Mouse (Mus musculus): Measurements from ENCODE around the gene Ccser1. TPM values are rescaled to one million over a fixed set of nuclear protein-coding genes. Genes with fewer than 3 reads are reported as not detected.

Ccser1 gene
- polyA plus RNA-seq, 1 experiment from 2014 or later = 6.2 TPM

DNA sequence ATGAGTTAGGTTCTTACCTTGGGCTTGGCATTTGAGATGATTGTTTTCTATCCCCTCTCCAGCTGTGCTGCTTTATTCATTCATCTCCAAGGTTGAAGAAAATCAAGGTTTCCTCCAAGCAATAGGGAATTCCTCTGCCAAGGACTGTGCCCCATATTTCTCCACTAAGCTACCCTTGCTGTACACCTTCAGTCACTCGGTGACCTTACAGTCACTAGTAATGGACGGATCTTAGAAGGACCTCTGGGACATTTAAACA lies 251.5 kb downstream of the Ccser1 start:
- Histone ChIP-seq H3K36me3 (no peaks in the 10 kb centered on the region), H3K27ac (peak overlapping the region; percentile 75; the same call in 1 of the 2 replicates), H3K27me3 (ENCODE audit: insufficient read depth, poor library complexity, severe bottlenecking) (no peaks in the 10 kb centered on the region), H3K4me3 (no peak overlapping the region), H3K4me1 (replicated peaks) (peaks cover 26% of the 10 kb centered on the region), H3K9me3 (no peaks in the 10 kb centered on the region)
- DNase-seq (ENCODE audit: low spot score) = no peak
- WGBS = 66% methylated on average over 2 of the region's 2 CpGs

- peak; percentile 2 for DNase-seq (ENCODE audit: low spot score)
- WGBS = 57% methylated on average over 3 of the region's 3 CpGs
Observed at GRCm38 (mm10) chr6:61432167-61432566, 252.0 kb downstream of the Ccser1 start.

DNA sequence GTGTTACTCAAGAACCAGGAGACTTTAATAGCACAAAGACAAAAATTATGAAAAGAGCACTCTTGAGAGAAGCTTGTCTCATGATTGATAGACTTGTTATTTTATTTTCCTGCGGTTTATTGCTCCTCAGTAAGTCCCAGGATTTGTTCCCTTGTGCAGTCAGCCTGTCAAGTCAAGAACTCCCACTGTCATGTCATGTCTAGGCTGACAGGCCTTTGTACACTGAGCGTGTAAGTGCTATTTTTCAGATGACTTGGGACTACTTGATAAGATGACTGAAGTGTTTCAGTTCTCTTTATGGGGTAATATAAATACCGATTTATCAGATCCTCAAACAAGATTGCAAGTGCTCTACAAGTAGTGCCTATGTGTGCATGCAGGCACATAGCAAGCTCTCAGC lies 252.6 kb downstream of the Ccser1 start:
- WGBS = 58% methylated on average over 3 of the region's 3 CpGs

More at GRCm38 (mm10) chr6:61432167-61432566, 252.0 kb downstream of the Ccser1 start:
- Histone ChIP-seq H3K4me3 (no peak overlapping the region), H3K4me1 (replicated peaks) (peaks cover 26% of the 10 kb centered on the region), H3K27me3 (ENCODE audit: insufficient read depth, poor library complexity, severe bottlenecking) (no peaks in the 10 kb centered on the region), H3K9me3 (no peaks in the 10 kb centered on the region), H3K27ac (no peak overlapping the region), H3K36me3 (no peaks in the 10 kb centered on the region)

DNA sequence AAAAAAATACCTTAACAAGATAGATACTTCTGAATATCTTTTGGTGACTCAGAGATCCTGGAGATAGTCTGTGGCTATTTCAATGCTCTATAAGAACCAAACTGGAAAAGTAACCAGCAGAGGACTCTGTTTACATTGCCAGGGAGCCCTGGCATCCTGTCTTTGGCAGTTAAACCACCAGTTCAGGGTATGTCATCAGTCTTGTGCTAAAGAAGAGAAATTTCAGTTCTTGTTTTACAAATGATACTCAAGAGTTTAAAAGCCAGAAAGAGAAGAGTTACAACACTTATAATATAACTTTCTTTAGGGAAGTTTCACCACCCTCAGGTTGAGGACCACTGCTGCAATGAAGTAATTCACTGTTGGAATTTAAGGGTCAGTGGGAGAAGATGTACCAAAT lies 258.0 kb downstream of the Ccser1 start:
- Histone ChIP-seq H3K36me3 (no peaks in the 10 kb centered on the region), H3K4me3 (no peak overlapping the region), H3K4me1 (replicated peaks) (no peaks in the 10 kb centered on the region), H3K27me3 (ENCODE audit: insufficient read depth, poor library complexity, severe bottlenecking) (no peaks in the 10 kb centered on the region), H3K27ac (no peak overlapping the region), H3K9me3 (no peaks in the 10 kb centered on the region)
- no peak for DNase-seq (ENCODE audit: low spot score)

More for the DNA sequence above, 252.6 kb downstream of the Ccser1 start:
- Histone ChIP-seq H3K36me3 (no peaks in the 10 kb centered on the region), H3K9me3 (no peaks in the 10 kb centered on the region), H3K27me3 (ENCODE audit: insufficient read depth, poor library complexity, severe bottlenecking) (no peaks in the 10 kb centered on the region), H3K27ac (no peak overlapping the region), H3K4me1 (replicated peaks) (peaks cover 26% of the 10 kb centered on the region), H3K4me3 (no peak overlapping the region)
- no peak for DNase-seq (ENCODE audit: low spot score)

- Histone ChIP-seq H3K4me1 (replicated peaks) (no peaks in the 10 kb centered on the region), H3K27ac (no peak overlapping the region), H3K9me3 (no peaks in the 10 kb centered on the region), H3K27me3 (ENCODE audit: insufficient read depth, poor library complexity, severe bottlenecking) (no peaks in the 10 kb centered on the region), H3K4me3 (no peak overlapping the region), H3K36me3 (no peaks in the 10 kb centered on the region)
- DNase-seq (ENCODE audit: low spot score) = no peak
- WGBS = 93% methylated on average over 2 of the region's 2 CpGs
Observed at GRCm38 (mm10) chr6:61471371-61472152, 291.4 kb downstream of the Ccser1 start.

DNA sequence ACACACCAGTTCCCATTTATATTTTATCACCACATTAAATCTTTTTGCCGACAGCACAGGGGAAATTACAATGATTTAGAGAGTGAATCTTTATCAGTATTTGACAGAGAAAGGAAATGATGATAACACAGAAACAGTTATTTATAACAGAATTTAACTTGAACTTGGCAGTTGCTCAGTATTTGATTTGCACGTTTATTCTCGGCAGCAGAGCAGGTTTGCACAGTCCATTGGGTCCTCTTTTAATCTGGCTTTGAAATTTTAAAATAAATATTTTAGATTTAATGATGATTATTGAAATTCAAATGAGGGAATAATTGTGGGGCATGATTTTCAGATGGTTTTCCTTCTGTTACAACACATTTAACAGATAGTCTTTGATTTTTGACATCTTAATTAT lies 305.2 kb downstream of the Ccser1 start:
- Histone ChIP-seq H3K4me3 (no peak overlapping the region), H3K27me3 (ENCODE audit: insufficient read depth, poor library complexity, severe bottlenecking) (no peaks in the 10 kb centered on the region), H3K4me1 (replicated peaks) (no peaks in the 10 kb centered on the region), H3K27ac (no peak overlapping the region), H3K9me3 (0 out of 2 replicates have a peak, but pooled peaks cover 3% of the 10 kb centered on the region), H3K36me3 (no peaks in the 10 kb centered on the region)
- DNase-seq (ENCODE audit: low spot score) = no peak
- 92% methylated on average over 3 of the region's 3 CpGs for WGBS

- Histone ChIP-seq H3K27ac (no peak overlapping the region), H3K9me3 (no peaks in the 10 kb centered on the region), H3K27me3 (ENCODE audit: insufficient read depth, poor library complexity, severe bottlenecking) (no peaks in the 10 kb centered on the region), H3K4me3 (no peak overlapping the region), H3K4me1 (replicated peaks) (no peaks in the 10 kb centered on the region; the same call in 1 of the 2 replicates), H3K36me3 (no peaks in the 10 kb centered on the region)
- 70% methylated on average over 4 of the region's 4 CpGs for WGBS
- no peak for DNase-seq (ENCODE audit: low spot score)
Observed at GRCm38 (mm10) chr6:61491979-61492821, 312.1 kb downstream of the Ccser1 start.

DNA sequence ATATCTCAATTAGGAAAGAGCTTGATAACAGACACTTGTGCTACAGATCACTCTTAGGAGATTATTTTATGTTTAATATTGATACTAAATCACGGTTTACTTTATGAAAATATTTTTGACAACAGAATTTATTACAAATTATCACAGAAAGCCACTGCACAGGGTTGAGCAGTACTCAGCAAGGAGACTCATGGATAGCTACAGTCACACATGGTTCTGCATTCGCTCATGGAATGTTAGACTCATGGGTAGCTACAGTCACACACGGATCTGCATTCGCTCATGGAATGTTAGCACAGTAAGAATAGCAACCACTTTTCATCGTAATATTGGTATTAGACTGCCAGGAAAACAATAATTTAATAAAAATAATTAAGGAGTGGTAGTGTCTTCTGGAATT lies 313.3 kb downstream of the Ccser1 start:
- WGBS = 89% methylated on average over 5 of the region's 5 CpGs
- no peak overlapping the region for H3K27ac ChIP-seq
- no peaks in the 10 kb centered on the region for H3K27me3 ChIP-seq (ENCODE audit: insufficient read depth, poor library complexity, severe bottlenecking)
- no peaks in the 10 kb centered on the region for H3K36me3 ChIP-seq
- H3K4me3 ChIP-seq = no peak overlapping the region
- no peaks in the 10 kb centered on the region for H3K9me3 ChIP-seq
- no peak for DNase-seq (ENCODE audit: low spot score)
- no peaks in the 10 kb centered on the region; the same call in 1 of the 2 replicates for H3K4me1 ChIP-seq (replicated peaks)

DNA sequence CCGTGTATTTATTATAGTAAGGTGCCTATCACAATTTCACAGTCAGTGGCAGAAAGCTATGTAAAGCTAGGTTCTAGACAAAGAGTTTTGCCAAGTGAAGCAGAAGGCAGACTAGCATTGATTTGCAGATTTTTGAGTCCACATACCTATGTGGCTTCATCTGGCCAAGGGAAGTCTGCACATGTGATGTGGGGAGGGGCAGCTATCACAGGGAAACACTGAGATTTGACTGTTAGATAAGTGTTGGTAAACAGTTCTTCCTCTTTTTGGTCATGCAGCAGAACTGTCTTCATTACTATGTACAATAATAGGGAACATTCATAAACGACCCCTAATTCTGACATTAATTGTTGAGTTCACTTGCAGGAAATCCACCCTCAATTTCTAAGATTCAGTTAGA lies 335.2 kb downstream of the Ccser1 start:
- Histone ChIP-seq H3K27ac (no peak overlapping the region), H3K4me1 (replicated peaks) (no peaks in the 10 kb centered on the region), H3K4me3 (no peak overlapping the region), H3K27me3 (ENCODE audit: insufficient read depth, poor library complexity, severe bottlenecking) (no peaks in the 10 kb centered on the region), H3K9me3 (no peaks in the 10 kb centered on the region), H3K36me3 (no peaks in the 10 kb centered on the region)
- no peak for DNase-seq (ENCODE audit: low spot score)
- 78% methylated on average over 2 of the region's 2 CpGs for WGBS

DNA sequence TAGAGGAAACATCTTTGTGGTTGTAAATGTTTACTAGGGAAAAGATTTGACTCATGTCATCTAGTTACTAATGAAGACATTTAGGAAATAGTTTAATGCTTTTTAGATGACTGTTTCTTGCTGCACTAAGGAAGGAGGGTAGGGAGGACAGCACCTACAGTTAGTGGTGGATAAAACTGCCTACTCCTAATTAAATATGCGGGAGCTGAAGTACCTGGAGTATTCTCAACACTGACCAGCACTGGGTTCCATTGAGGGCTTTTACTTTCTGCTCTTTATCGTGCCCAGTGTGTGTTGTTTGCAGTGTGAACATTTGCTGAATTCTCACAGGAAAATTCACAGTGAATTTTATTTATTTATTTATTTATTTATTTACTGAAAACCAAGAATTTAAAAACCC lies 341.5 kb downstream of the Ccser1 start:
- Histone ChIP-seq H3K9me3 (no peaks in the 10 kb centered on the region), H3K4me1 (replicated peaks) (no peaks in the 10 kb centered on the region), H3K27ac (no peak overlapping the region), H3K4me3 (no peak overlapping the region), H3K36me3 (no peaks in the 10 kb centered on the region), H3K27me3 (ENCODE audit: insufficient read depth, poor library complexity, severe bottlenecking) (no peaks in the 10 kb centered on the region)
- WGBS = 86% methylated on average over 2 of the region's 2 CpGs
- DNase-seq (ENCODE audit: low spot score) = no peak

- H3K27ac ChIP-seq = no peak overlapping the region
- 85% methylated on average over 3 of the region's 3 CpGs for WGBS
- H3K4me1 ChIP-seq (replicated peaks) = no peaks in the 10 kb centered on the region
- no peaks in the 10 kb centered on the region for H3K9me3 ChIP-seq
- DNase-seq (ENCODE audit: low spot score) = no peak
- H3K27me3 ChIP-seq (ENCODE audit: insufficient read depth, poor library complexity, severe bottlenecking) = no peaks in the 10 kb centered on the region
- H3K4me3 ChIP-seq = no peak overlapping the region
- no peaks in the 10 kb centered on the region for H3K36me3 ChIP-seq
Observed at GRCm38 (mm10) chr6:61522108-61522507, 342.0 kb downstream of the Ccser1 start.

DNA sequence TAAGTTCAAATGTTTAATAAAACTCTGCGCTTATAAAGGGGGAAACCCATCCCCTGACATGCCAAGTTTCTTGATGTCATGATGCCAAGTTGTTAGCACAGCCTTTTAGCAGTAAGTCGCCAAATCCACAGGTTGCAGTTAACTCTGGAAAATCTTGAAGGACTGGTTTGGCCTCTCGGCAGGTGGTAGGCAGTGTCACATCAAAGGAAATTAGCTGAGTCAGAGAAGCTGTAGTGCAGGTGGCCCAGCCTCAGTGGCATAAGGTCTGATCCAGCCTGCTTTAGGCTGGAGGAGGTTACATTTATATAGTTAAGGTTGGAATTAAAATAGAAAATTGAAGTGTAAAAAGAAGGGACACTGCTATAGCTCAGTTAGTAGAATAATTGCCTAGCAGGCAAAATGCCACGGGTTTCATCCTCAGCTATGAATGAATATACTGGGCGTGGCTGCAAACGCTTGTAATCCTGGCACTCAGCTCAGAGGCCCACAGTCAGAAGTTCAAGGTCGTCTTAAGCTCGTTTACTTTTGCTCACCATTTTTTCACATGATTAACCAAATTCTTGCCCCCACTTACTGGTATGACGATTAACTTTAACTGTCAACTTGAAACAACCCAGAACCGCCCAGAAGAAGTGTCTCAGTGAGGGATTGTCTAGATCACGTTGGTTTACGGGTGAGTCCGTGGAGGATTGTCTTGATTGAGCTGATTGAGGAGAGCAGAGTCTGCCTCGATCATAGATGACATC lies 343.8 kb downstream of the Ccser1 start:
- H3K36me3 ChIP-seq = no peaks in the 10 kb centered on the region
- 56% methylated on average over 14 of the region's 14 CpGs for WGBS
- no peak for DNase-seq (ENCODE audit: low spot score)

GRCm38 (mm10) chr6:61540732-61541131 lies 360.6 kb downstream of the Ccser1 start:
- no peak for DNase-seq (ENCODE audit: low spot score)
- no peaks in the 10 kb centered on the region for H3K4me1 ChIP-seq (replicated peaks)

More for the DNA sequence above, 343.8 kb downstream of the Ccser1 start:
- Histone ChIP-seq H3K4me1 (replicated peaks) (no peaks in the 10 kb centered on the region), H3K27me3 (ENCODE audit: insufficient read depth, poor library complexity, severe bottlenecking) (no peaks in the 10 kb centered on the region), H3K9me3 (no peaks in the 10 kb centered on the region), H3K27ac (no peak overlapping the region), H3K4me3 (no peak overlapping the region)

More at GRCm38 (mm10) chr6:61540732-61541131, 360.6 kb downstream of the Ccser1 start:
- H3K9me3 ChIP-seq = no peaks in the 10 kb centered on the region
- no peaks in the 10 kb centered on the region for H3K27me3 ChIP-seq (ENCODE audit: insufficient read depth, poor library complexity, severe bottlenecking)
- H3K4me3 ChIP-seq = no peak overlapping the region
- no peaks in the 10 kb centered on the region for H3K36me3 ChIP-seq
- no peak overlapping the region for H3K27ac ChIP-seq

All from hindbrain, embryonic 10.5 days (tissue).